Mouse (Mus musculus): ENCODE results near the gene Vps37b. TPM values are rescaled to one million over a fixed set of nuclear protein-coding genes. Genes with fewer than 3 reads are reported as not detected.
A peak's percentile ranks its signal among the peaks of the same experiment; 100 is the strongest.

Gene Vps37b
- polyA plus RNA-seq, 1 experiment = 41.7 TPM

DNA sequence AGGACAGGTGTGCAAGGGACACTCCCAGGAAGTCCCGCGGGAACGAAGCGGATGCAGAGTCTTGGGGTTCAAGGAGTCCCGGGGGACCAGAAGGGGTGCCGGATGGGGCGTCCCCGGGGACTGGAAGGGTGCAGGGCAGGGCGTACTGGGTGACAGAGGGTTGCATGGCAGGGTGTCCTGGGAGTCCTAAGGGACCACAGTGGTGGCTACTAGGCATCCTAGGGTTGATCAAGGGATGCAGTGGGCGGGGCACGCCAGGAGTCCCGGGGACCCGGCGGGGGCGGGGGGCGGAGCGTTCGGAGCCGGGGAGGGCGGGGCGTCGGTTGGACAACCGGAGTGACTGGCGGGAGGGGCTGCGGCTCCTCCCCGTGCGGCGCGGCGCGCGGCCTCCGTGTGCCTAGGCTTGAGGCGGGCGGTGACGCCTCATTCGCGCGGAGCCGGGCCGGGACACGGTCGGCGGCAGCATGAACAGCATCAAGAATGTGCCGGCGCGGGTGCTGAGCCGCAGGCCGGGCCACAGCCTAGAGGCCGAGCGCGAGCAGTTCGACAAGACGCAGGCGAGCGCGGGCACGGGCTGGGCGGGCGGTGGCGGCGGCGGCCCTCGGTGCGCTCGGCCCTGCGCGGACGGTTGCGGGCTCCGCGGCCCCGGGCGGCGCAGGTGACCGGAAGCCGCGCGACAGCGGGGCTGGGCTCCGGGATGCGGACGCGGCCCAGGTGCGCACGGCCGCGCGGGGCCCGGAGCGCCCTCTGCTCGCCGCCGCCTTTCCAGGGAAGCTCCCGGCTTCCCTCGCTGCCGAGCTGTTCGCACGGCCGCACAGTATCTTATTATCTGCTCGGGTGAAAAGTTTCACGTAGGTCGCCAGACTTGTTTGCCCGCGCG, 58.5 kb downstream of the Vps37b start, which contains the start of gene Hip1r:
Gene Hip1r, plus strand, starts transcription at position 330 of the 880 bp plus-strand sequence.
- no peaks in the 10 kb centered on the region for H3K27me3 ChIP-seq (ENCODE audit: control insufficient read depth, insufficient read depth, low read length)
- H3K4me3 ChIP-seq (replicated peaks; ENCODE audit: insufficient read depth, low read depth, low read length) = peak within 1 kb of the TSS; percentile 70
- peaks cover 3% of the 10 kb centered on the region for H3K4me1 ChIP-seq (ENCODE audit: control insufficient read depth, insufficient read depth, low read length)
- WGBS = under 1% methylated on average over 93 of the region's 106 CpGs
- DNase-seq = peak; percentile 82 to 83
- peak; percentile 67 for TF ChIP-seq POLR2A (IDR thresholded peaks at IDR 0.05; ENCODE audit: borderline replicate concordance, insufficient read depth, low read length)
- TF ChIP-seq CTCF (IDR thresholded peaks at IDR 0.05; ENCODE audit: borderline replicate concordance, insufficient read depth, low read depth, low read length) = no peak
- H3K27ac ChIP-seq (ENCODE audit: insufficient read depth, low read length) = peak within 1 kb of the TSS; percentile 56

DNA sequence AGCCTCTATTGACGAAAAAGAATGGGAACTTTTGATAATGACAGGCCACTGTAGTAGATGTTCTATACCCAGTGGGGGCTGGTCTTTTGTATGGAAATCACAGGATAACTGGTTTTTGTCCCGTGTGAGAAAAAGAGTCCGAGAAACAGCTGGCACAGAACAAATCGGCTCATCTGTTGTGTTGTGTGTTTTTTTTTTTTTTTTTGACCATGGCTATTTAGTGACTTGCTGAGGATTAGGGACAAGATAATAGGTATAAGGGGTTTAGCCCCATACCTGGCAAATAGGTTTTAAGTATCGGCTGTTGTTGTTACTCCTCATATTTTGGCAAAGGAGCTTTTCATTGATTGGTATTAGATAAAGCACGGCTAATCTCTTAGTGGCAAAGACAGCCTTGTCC, 59.6 kb downstream of the Vps37b start:
- 57% methylated on average over 6 of the region's 6 CpGs for WGBS
- no peak overlapping the region for H3K4me3 ChIP-seq (replicated peaks; ENCODE audit: insufficient read depth, low read depth, low read length)
- H3K27ac ChIP-seq (ENCODE audit: insufficient read depth, low read length) = no peak overlapping the region
- DNase-seq = no peak
- TF ChIP-seq POLR2A (IDR thresholded peaks at IDR 0.05; ENCODE audit: borderline replicate concordance, insufficient read depth, low read length) (no peak), CTCF (IDR thresholded peaks at IDR 0.05; ENCODE audit: borderline replicate concordance, insufficient read depth, low read depth, low read length) (no peak)
- no peaks in the 10 kb centered on the region for H3K27me3 ChIP-seq (ENCODE audit: control insufficient read depth, insufficient read depth, low read length)
- no peaks in the 10 kb centered on the region; the same call in 1 of the 2 replicates for H3K4me1 ChIP-seq (ENCODE audit: control insufficient read depth, insufficient read depth, low read length)

DNA sequence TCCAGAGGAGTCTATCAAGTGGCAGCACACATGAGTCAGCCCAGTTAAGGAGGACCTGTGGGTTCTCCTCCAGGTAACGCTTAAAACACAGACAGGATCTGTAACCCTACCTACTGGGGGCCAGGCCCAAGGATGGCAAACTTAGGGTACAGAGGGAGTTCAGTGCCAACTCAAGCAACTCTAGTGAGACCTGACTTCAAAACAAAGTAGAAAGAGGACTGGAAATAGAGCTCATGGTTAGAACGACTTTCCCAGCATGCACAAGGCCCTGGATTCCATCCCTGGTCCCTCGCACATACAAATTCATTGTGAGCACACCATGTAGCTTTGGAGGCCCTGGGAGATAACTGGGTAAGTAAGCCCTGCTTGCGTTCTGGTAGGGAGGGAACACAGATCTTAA, 61.5 kb downstream of the Vps37b start:
- no peak for TF ChIP-seq POLR2A (IDR thresholded peaks at IDR 0.05; ENCODE audit: borderline replicate concordance, insufficient read depth, low read length)
- TF ChIP-seq CTCF (IDR thresholded peaks at IDR 0.05; ENCODE audit: borderline replicate concordance, insufficient read depth, low read depth, low read length) = no peak

DNA sequence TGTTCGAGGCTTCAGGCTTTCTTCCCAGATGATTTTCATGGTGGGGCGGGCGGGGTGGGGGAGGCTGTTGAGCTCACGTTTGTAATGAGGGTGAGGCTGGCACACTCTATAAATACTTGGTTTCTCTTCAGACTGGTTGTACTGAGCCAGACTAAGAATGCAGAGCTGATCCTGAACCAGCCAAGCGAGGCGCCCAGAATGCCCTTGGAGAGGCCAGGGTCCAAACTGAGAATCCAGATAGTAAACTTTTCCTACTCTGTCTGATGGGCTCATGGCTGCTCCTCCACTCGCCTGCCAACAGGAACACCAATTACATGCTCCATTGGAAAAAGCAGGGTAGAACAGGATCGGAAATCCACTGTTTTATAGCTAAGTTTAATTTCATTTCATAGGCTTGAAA, 62.9 kb downstream of the Vps37b start:
- no peak for DNase-seq
- WGBS = 64% methylated on average over 8 of the region's 8 CpGs
- TF ChIP-seq POLR2A (IDR thresholded peaks at IDR 0.05; ENCODE audit: borderline replicate concordance, insufficient read depth, low read length) (no peak), CTCF (IDR thresholded peaks at IDR 0.05; ENCODE audit: borderline replicate concordance, insufficient read depth, low read depth, low read length) (no peak)
- Histone ChIP-seq H3K27ac (ENCODE audit: insufficient read depth, low read length) (no peak overlapping the region), H3K4me1 (ENCODE audit: control insufficient read depth, insufficient read depth, low read length) (no peaks in the 10 kb centered on the region), H3K27me3 (ENCODE audit: control insufficient read depth, insufficient read depth, low read length) (no peaks in the 10 kb centered on the region), H3K4me3 (replicated peaks; ENCODE audit: insufficient read depth, low read depth, low read length) (no peak overlapping the region)

More for the DNA sequence above, 61.5 kb downstream of the Vps37b start:
- H3K27ac ChIP-seq (ENCODE audit: insufficient read depth, low read length) = no peak overlapping the region
- no peaks in the 10 kb centered on the region; the same call in 1 of the 2 replicates for H3K4me1 ChIP-seq (ENCODE audit: control insufficient read depth, insufficient read depth, low read length)
- no peak overlapping the region for H3K4me3 ChIP-seq (replicated peaks; ENCODE audit: insufficient read depth, low read depth, low read length)
- no peak for DNase-seq
- no peaks in the 10 kb centered on the region for H3K27me3 ChIP-seq (ENCODE audit: control insufficient read depth, insufficient read depth, low read length)
- 86% methylated on average over 4 of the region's 4 CpGs for WGBS

DNA sequence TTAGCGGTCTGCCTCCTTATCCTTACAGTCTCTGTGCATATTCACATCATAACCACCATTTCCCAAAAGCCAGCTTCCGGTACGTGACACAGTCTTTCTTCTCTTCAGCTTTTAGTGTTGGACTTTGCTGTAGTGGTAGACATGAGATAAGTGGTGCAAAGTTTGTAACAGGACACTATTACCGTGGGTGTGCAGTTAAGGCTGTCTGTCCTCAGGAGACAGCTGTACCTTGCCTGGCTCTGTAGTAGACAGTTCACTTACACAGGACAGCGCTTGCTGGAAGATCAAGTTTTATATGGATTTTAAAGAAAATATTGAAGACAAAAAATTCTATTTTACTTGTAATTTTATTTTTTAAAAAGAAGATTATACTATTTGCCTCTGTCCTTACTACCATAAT, 63.6 kb downstream of the Vps37b start:
- Histone ChIP-seq H3K27ac (ENCODE audit: insufficient read depth, low read length) (no peak overlapping the region), H3K27me3 (ENCODE audit: control insufficient read depth, insufficient read depth, low read length) (no peaks in the 10 kb centered on the region), H3K4me1 (ENCODE audit: control insufficient read depth, insufficient read depth, low read length) (no peaks in the 10 kb centered on the region), H3K4me3 (replicated peaks; ENCODE audit: insufficient read depth, low read depth, low read length) (no peak overlapping the region)
- TF ChIP-seq POLR2A (IDR thresholded peaks at IDR 0.05; ENCODE audit: borderline replicate concordance, insufficient read depth, low read length) (no peak), CTCF (IDR thresholded peaks at IDR 0.05; ENCODE audit: borderline replicate concordance, insufficient read depth, low read depth, low read length) (no peak)
- DNase-seq = no peak
- WGBS = 90% methylated on average over 5 of the region's 5 CpGs

DNA sequence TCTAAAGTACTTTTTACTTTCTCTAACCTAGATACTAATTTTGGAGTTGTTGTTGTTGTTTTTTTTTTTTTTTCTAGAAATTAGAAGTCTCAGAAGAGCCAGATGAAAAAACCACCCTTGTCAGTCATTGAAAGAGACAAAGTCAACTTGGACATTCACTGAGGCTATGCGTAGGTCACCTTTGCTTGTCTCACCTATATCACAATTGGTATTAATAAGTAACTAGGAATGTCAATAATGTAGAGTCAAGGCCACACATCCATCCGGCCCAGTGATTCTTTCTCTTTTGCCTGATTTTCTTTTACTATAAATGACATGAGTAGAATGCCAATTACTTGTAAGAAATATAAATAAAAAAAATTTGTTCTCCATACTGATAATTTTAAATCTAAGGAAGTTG, 65.3 kb downstream of the Vps37b start:
- Histone ChIP-seq H3K27me3 (ENCODE audit: control insufficient read depth, insufficient read depth, low read length) (no peaks in the 10 kb centered on the region), H3K4me3 (replicated peaks; ENCODE audit: insufficient read depth, low read depth, low read length) (no peak overlapping the region), H3K4me1 (ENCODE audit: control insufficient read depth, insufficient read depth, low read length) (no peaks in the 10 kb centered on the region), H3K27ac (ENCODE audit: insufficient read depth, low read length) (no peak overlapping the region)
- no peak for DNase-seq
- WGBS = 98% methylated on average over 2 of the region's 2 CpGs
- TF ChIP-seq POLR2A (IDR thresholded peaks at IDR 0.05; ENCODE audit: borderline replicate concordance, insufficient read depth, low read length) (no peak), CTCF (IDR thresholded peaks at IDR 0.05; ENCODE audit: borderline replicate concordance, insufficient read depth, low read depth, low read length) (no peak)

DNA sequence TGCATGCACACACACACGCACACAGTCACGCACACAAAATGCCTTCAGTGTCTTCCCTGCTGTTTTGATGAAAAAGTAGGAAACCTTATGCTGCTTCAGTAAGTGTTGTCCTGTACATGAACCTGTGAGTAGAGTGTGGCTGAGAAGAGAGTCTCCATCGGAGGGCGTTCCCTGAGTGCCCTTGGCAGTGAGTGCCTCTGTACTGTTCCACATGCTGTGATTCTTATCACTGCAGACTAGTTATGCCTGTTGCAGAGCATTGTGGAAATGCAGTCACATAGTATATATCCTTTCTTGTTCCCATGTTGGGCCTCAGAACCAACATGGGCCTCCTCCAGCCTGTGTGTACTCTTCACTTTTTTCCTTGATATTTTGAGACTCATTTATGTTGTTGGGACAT, 67.9 kb downstream of the Vps37b start:
- no peak overlapping the region for H3K4me3 ChIP-seq (replicated peaks; ENCODE audit: insufficient read depth, low read depth, low read length)
- WGBS = 93% methylated on average over 4 of the region's 4 CpGs
- no peak for DNase-seq
- no peak overlapping the region for H3K27ac ChIP-seq (ENCODE audit: insufficient read depth, low read length)
- TF ChIP-seq POLR2A (IDR thresholded peaks at IDR 0.05; ENCODE audit: borderline replicate concordance, insufficient read depth, low read length) = no peak
- no peak for TF ChIP-seq CTCF (IDR thresholded peaks at IDR 0.05; ENCODE audit: borderline replicate concordance, insufficient read depth, low read depth, low read length)
- H3K27me3 ChIP-seq (ENCODE audit: control insufficient read depth, insufficient read depth, low read length) = no peaks in the 10 kb centered on the region
- H3K4me1 ChIP-seq (ENCODE audit: control insufficient read depth, insufficient read depth, low read length) = no peaks in the 10 kb centered on the region

DNA sequence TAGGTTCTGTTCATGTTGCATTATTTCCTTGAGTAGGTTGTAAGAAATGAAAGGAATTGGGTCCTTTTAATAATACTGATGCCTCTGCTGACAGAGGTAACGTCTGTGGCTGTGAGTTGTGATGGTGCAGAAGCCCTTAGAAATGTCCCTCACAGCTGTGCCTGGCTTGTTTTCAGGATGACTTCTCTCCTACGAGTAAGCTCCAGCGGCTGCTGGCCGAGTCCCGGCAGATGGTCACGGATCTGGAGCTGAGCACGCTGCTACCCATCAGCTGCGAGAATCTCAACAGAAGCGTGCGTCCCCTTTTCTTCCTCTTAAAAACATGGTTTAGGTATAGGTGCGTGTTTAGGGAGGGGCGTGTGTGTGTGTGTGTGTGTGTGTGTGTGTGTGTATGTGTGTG, 71.0 kb downstream of the Vps37b start:
- 43% methylated on average over 12 of the region's 12 CpGs for WGBS
- DNase-seq = no peak
- TF ChIP-seq POLR2A (IDR thresholded peaks at IDR 0.05; ENCODE audit: borderline replicate concordance, insufficient read depth, low read length) = no peak
- TF ChIP-seq CTCF (IDR thresholded peaks at IDR 0.05; ENCODE audit: borderline replicate concordance, insufficient read depth, low read depth, low read length) = no peak
- Histone ChIP-seq H3K27ac (ENCODE audit: insufficient read depth, low read length) (no peak overlapping the region), H3K4me1 (ENCODE audit: control insufficient read depth, insufficient read depth, low read length) (no peaks in the 10 kb centered on the region), H3K4me3 (replicated peaks; ENCODE audit: insufficient read depth, low read depth, low read length) (no peak overlapping the region), H3K27me3 (ENCODE audit: control insufficient read depth, insufficient read depth, low read length) (no peaks in the 10 kb centered on the region)
